Mouse (Mus musculus): ENCODE results near the gene Enox1. TPM values are rescaled to one million over a fixed set of nuclear protein-coding genes. Genes with fewer than 3 reads are reported as not detected.

Gene Enox1
- 5.3 and 6.5 TPM in 2 replicates for polyA plus RNA-seq (2012; rRNA removed)

DNA sequence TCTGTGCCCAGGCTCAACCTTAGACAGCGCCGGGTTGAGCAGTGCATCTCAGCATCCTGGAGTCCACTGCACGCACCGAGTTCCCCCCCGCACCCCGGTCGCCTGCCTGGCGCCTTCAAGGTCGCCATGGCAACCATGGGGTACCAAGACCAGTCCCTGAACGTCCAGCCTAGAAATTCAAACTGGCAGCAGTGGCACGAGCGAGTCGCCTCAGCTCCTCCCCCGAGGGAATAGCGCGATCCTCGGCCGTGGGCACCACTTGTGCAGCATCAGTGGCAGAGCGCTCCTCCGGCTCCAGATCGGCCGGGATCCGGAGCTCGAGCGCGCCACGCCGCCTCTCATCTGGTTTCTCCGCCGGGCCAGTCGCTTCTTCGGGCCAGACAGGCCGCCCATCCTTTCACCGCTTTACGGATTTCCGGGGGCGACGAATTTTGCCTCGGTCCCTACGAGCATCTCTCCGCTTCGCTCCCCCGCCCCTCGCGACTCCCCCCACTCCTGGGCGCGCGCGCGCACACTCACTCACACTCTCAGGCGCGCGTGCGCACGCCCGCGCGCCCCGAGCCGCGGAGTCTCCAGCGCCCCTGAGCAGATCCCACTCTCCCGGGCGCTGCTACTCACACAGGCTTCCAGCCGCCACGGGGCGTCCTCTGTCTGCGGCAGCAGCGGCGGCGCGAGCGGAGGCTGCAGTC, at the start of gene Enox1:
Gene Enox1 (plus strand): TSS at position 542 of the 689 bp plus-strand sequence.

Other genes with a start within 250 kb of the Enox1 start
- 0.96 and 2.0 TPM in 2 replicates for gene Ccdc122, start 120.0 kb upstream of the Enox1 start, polyA plus RNA-seq (2012; rRNA removed)
- 7.6 and 8.1 TPM in 2 replicates for gene Lacc1, start 119.9 kb upstream of the Enox1 start, polyA plus RNA-seq (2012; rRNA removed)